Mouse (Mus musculus): ENCODE data around the gene Gsg1l2.

Gsg1l2 gene

GRCm38 (mm10) chr11:67819604-67820003 is 45.2 kb downstream of the Gsg1l2 start:
- DNase-seq (ENCODE audit: low read depth, low spot score): peak; percentile 65

GRCm38 (mm10) chr11:67820221-67820620 is 45.8 kb downstream of the Gsg1l2 start:
- DNase-seq (ENCODE audit: low read depth, low spot score): peak; percentile 76

- DNase-seq (ENCODE audit: low read depth, low spot score): no peak
Measured at GRCm38 (mm10) chr11:67821560-67821959, 47.2 kb downstream of the Gsg1l2 start.

GRCm38 (mm10) chr11:67828360-67829059 is 54.1 kb downstream of the Gsg1l2 start:
- DNase-seq (ENCODE audit: low read depth, low spot score): peak; percentile 26

DNA sequence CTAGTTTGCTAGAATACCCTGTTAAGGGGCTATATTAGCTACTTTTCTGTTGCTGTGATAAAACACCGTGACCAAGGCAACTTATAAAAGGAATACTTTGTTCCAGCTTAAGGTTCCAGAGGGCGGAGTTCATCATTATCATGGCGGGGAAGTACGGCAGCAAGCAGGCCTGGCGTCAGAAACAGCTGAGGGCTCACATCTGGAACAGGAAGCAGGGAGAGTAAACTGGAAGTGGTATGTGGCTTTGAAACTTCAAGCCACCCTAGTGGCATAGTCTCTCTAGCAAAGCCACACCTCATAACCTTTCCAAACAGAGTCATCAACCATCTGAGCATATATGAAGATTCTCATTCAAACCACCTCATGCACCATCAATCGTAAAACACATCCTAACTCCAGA is 55.1 kb downstream of the Gsg1l2 start:
- no peak for DNase-seq (ENCODE audit: low read depth, low spot score)

DNA sequence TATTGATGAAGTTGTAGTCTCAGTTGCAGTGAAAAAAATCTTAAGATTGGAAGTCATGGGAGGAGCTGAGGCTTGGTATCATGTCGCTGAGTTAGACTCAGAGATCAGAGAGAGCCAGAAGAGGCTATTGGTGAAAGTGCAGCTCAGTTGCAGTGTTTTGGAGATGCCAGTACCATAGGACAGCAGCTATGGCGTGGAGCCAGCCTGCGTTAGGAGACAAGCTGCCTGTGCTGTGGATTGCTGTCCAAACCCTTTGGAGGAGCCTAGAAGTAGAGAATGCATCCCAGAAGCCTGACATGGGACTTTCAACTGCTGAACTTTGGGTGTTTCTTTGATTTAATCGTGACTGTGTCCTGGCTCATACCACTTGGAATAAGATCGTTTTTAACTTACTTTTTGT is 57.4 kb downstream of the Gsg1l2 start:
- DNase-seq (ENCODE audit: low read depth, low spot score): no peak

DNA sequence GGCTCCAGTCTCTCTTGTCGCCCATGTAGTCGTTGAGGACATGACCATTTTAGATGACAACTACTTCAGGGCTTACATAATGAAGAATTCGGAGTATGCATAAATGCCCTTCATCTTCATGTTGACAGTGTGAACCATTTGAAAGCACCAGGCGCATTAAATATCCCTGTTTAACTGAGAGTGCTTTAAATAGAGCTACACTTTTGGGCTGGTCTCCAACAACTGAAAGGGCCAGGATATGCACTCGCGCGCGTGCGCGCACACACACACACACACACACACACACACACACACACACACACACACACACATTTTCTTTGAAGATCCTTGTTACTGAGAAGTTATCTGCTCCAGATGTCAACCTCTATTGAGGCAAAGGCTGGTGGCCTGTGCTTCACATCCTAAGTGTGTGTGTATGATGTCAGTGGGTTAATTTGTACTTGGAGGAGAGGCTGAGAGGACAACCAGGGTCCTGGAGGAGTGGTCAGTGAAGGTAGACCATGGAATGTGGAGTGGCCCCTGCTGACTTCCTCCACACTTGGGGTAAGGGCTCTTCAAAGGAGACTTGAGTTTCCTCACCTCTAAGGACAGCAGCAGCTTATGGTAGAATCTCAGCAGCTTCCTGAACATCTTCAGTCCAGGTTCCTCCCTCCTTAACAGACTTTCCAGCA is 61.1 kb downstream of the Gsg1l2 start:
- no peak for DNase-seq (ENCODE audit: low read depth, low spot score)
